ENCODE assay signal across 35 mouse cellular contexts in genomic region chr1:157110287-157110835, GRCm38 (mm10). TPM values are rescaled to one million over a fixed set of nuclear protein-coding genes. Genes with fewer than 3 reads are reported as not detected.
A peak's percentile ranks its signal among the peaks of the same experiment; 100 is the strongest.
DNase-seq lines count a peak whose midpoint lies in the region; ATAC-seq lines count a peak whose summit lies in the region.
"Had no signal": no experiment of that assay in that cellular context is flagged by ENCODE, and none has a peak within 500 bp of the region (broad histone marks: within the 10 kb centered on the region; RNA-seq: fewer than 3 reads in every experiment).

No protein-coding gene starts in this region.

- H3K4me1 ChIP-seq in heart, embryonic 16.5 days (ENCODE audit: control insufficient read depth, insufficient read depth, low read length): no peaks in the 10 kb centered on the region
- no peaks in the 10 kb centered on the region for H3K4me1 ChIP-seq in embryonic facial prominence, embryonic 14.5 days (ENCODE audit: control insufficient read depth, insufficient read depth, low read length)
- H3K4me1 ChIP-seq: forebrain, embryonic 15.5 days; hindbrain, embryonic 15.5 days; intestine, embryonic 15.5 days; liver, embryonic 15.5 days; lung, embryonic 15.5 days; megakaryocyte, embryonic 14.5 days; midbrain, embryonic 13.5 days; neural tube, embryonic 13.5 days had no signal

- intact Hi-C loops in heart, postnatal 10 days (cut with DNase I): no loop called here

- no peak overlapping the region for H3K27ac ChIP-seq in heart, embryonic 16.5 days (ENCODE audit: low read length)
- no peak overlapping the region for H3K27ac ChIP-seq in embryonic facial prominence, embryonic 14.5 days (replicated peaks; ENCODE audit: low read depth, low read length)
- H3K27ac ChIP-seq: forebrain, embryonic 10.5 days; forebrain, embryonic 15.5 days; heart, embryonic 10.5 days; hindbrain, embryonic 10.5 days; hindbrain, embryonic 15.5 days; intestine, embryonic 15.5 days; kidney, postnatal 0 days; liver, embryonic 15.5 days; lung, embryonic 15.5 days; midbrain, embryonic 13.5 days; neural tube, embryonic 13.5 days had no signal

- no peak overlapping the region for H3K4me2 ChIP-seq in heart, embryonic 16.5 days (ENCODE audit: low read depth, low read length)
- no peak overlapping the region for H3K4me2 ChIP-seq in embryonic facial prominence, embryonic 14.5 days (ENCODE audit: low read depth, low read length)
- H3K4me2 ChIP-seq: forebrain, embryonic 15.5 days; hindbrain, embryonic 15.5 days; intestine, embryonic 15.5 days; liver, embryonic 15.5 days; lung, embryonic 15.5 days; midbrain, embryonic 13.5 days; neural tube, embryonic 13.5 days had no signal

- 0 out of 2 replicates have a peak, but pooled peaks cover 3% of the 10 kb centered on the region for H3K9me3 ChIP-seq in heart, embryonic 16.5 days (replicated peaks; ENCODE audit: control insufficient read depth, low read length)
- 0 out of 2 replicates have a peak, but pooled peaks cover 2% of the 10 kb centered on the region for H3K9me3 ChIP-seq in embryonic facial prominence, embryonic 14.5 days (ENCODE audit: control insufficient read depth, low read length)
- H3K9me3 ChIP-seq: forebrain, embryonic 10.5 days; forebrain, embryonic 15.5 days; heart, embryonic 10.5 days; hindbrain, embryonic 10.5 days; hindbrain, embryonic 15.5 days; intestine, embryonic 15.5 days; liver, embryonic 15.5 days; lung, embryonic 15.5 days; midbrain, embryonic 13.5 days; neural tube, embryonic 13.5 days had no signal

- 37% methylated on average over 6 of the region's 6 CpGs for WGBS in heart, embryonic 16.5 days
- WGBS in embryonic facial prominence, embryonic 14.5 days: 49% methylated on average over 6 of the region's 6 CpGs

- H3K4me3 ChIP-seq in heart, embryonic 16.5 days (ENCODE audit: low read length): no peak overlapping the region
- H3K4me3 ChIP-seq in embryonic facial prominence, embryonic 14.5 days (ENCODE audit: low read depth, low read length): no peak overlapping the region
- H3K4me3 ChIP-seq: forebrain, embryonic 10.5 days; forebrain, embryonic 15.5 days; heart, embryonic 10.5 days; hindbrain, embryonic 10.5 days; hindbrain, embryonic 15.5 days; intestine, embryonic 15.5 days; liver, embryonic 15.5 days; lung, embryonic 15.5 days; megakaryocyte, embryonic 14.5 days; midbrain, embryonic 13.5 days; neural tube, embryonic 13.5 days had no signal

- H3K9ac ChIP-seq in heart, embryonic 16.5 days (ENCODE audit: low read length): no peak overlapping the region
- H3K9ac ChIP-seq in embryonic facial prominence, embryonic 14.5 days (ENCODE audit: low read depth, low read length): no peak overlapping the region
- H3K9ac ChIP-seq: forebrain, embryonic 15.5 days; hindbrain, embryonic 15.5 days; intestine, embryonic 15.5 days; liver, embryonic 15.5 days; lung, embryonic 15.5 days; midbrain, embryonic 13.5 days; neural tube, embryonic 13.5 days had no signal

- ATAC-seq in heart, embryonic 16.5 days (replicated peaks; ENCODE audit: extremely low read depth, insufficient read depth, low FRiP score): peak; percentile 37; the same call in 1 of the 2 replicates
- ATAC-seq in embryonic facial prominence, embryonic 14.5 days (ENCODE audit: low read depth): peak; percentile 80
- ATAC-seq: forebrain, embryonic 15.5 days; intestine, embryonic 15.5 days; midbrain, embryonic 13.5 days had no signal

- H3K27me3 ChIP-seq in heart, embryonic 16.5 days (ENCODE audit: control insufficient read depth, insufficient read depth, low read length): no peaks in the 10 kb centered on the region
- H3K27me3 ChIP-seq in embryonic facial prominence, embryonic 14.5 days (replicated peaks; ENCODE audit: control insufficient read depth, insufficient read depth, low read length): no peaks in the 10 kb centered on the region
- H3K27me3 ChIP-seq: forebrain, embryonic 15.5 days; hindbrain, embryonic 15.5 days; intestine, embryonic 15.5 days; liver, embryonic 15.5 days; lung, embryonic 15.5 days; midbrain, embryonic 13.5 days; neural tube, embryonic 13.5 days had no signal

- H3K36me3 ChIP-seq in heart, embryonic 16.5 days (ENCODE audit: control insufficient read depth, insufficient read depth): no peaks in the 10 kb centered on the region
- no peaks in the 10 kb centered on the region for H3K36me3 ChIP-seq in embryonic facial prominence, embryonic 14.5 days (ENCODE audit: control insufficient read depth, insufficient read depth, low read length)
- H3K36me3 ChIP-seq: forebrain, embryonic 10.5 days; forebrain, embryonic 15.5 days; heart, embryonic 10.5 days; hindbrain, embryonic 10.5 days; hindbrain, embryonic 15.5 days; intestine, embryonic 15.5 days; liver, embryonic 15.5 days; lung, embryonic 15.5 days; midbrain, embryonic 13.5 days; neural tube, embryonic 13.5 days had no signal

- DNase-seq in adrenal gland, postnatal 10 days: peak; percentile 60
- DNase-seq in adrenal gland, adult 2 months: no peak
- no peak for DNase-seq in heart, postnatal 10 days
- DNase-seq in CD4-positive, CD25-positive, alpha-beta regulatory T cell, adult 2 months (ENCODE audit: low read depth, low spot score): peak; percentile 41
- DNase-seq in embryonic facial prominence, embryonic 14.5 days (ENCODE audit: low spot score): peak; percentile 48
- DNase-seq in thymus, postnatal 4 days: no peak
- no peak for DNase-seq in kidney, postnatal 36 days
- DNase-seq: adrenal gland, postnatal 25 days; cerebellum, adult 11-12 months; cerebellum, postnatal 14 days; heart, postnatal 14 days; kidney, adult 8-10 months; layer of hippocampus, postnatal 36 days; lung, postnatal 36 days; thymus, postnatal 14 days had no signal

RNA-seq across cellular contexts. Expression of gene Tex35, which starts 1.9 kb away (rescaled TPM):
- not detected for total RNA-seq in adrenal gland, postnatal 10 days (2021)
- total RNA-seq in adrenal gland, adult 2 months (2021): not detected
- not detected in 2 replicates for polyA plus RNA-seq in adrenal gland, adult 2 months (2012; rRNA removed)
- not detected in 2 replicates for polyA plus RNA-seq in heart, embryonic 16.5 days (2015; fragmentation: Nextera tagmentation; extraction: Ambion mirVana)
- not detected for total RNA-seq in heart, postnatal 10 days (2021)
- not detected in 2 replicates for polyA plus RNA-seq in embryonic facial prominence, embryonic 14.5 days (2014; fragmentation: Nextera tagmentation; extraction: Ambion mirVana)
- total RNA-seq: adrenal gland, postnatal 25 days; gastrocnemius, adult 8-10 months; heart, postnatal 14 days; layer of hippocampus, postnatal 36 days had no signal
- polyA plus RNA-seq: C2C12; cortical plate, adult 2 months; forebrain, embryonic 10.5 days; forebrain, embryonic 15.5 days; heart, embryonic 10.5 days; hindbrain, embryonic 10.5 days; hindbrain, embryonic 15.5 days; intestine, embryonic 15.5 days; kidney, postnatal 0 days; large intestine, adult 2 months; limb, embryonic 11.5 days; liver, embryonic 15.5 days; lung, embryonic 15.5 days; midbrain, embryonic 13.5 days; neural tube, embryonic 13.5 days; small intestine, adult 2 months; stomach, embryonic 14.5 days had no signal

Comparison
In these comparisons a context has a peak if more than half of its experiments do, and no peak if none do; other contexts are left out.
1. DNase-seq: peak in adrenal gland, postnatal 10 days (single experiment), CD4-positive, CD25-positive, alpha-beta regulatory T cell, adult 2 months (single experiment) and embryonic facial prominence, embryonic 14.5 days (single experiment); none in adrenal gland, adult 2 months (single experiment), heart, postnatal 10 days (0 of 2), thymus, postnatal 4 days (single experiment) and kidney, postnatal 36 days (0 of 2).